Mouse (Mus musculus) embryo, embryonic 10.5 days (tissue): ENCODE results near the gene Peli2.

Experiments used
- DNase-seq: peaks from one replicate; pipeline ENCODE4 v3.0.0-alpha.2; 2015; ENCODE audit warnings: low spot score

Peli2 gene

GRCm38 (mm10) chr14:48153064-48153463 lies 32.4 kb downstream of the Peli2 start:
- DNase-seq = no peak

- DNase-seq = no peak
Measured at GRCm38 (mm10) chr14:48153865-48154511, 33.4 kb downstream of the Peli2 start.

GRCm38 (mm10) chr14:48154641-48155040 lies 34.0 kb downstream of the Peli2 start:
- no peak for DNase-seq

GRCm38 (mm10) chr14:48155153-48155552 lies 34.5 kb downstream of the Peli2 start:
- DNase-seq = no peak

DNA sequence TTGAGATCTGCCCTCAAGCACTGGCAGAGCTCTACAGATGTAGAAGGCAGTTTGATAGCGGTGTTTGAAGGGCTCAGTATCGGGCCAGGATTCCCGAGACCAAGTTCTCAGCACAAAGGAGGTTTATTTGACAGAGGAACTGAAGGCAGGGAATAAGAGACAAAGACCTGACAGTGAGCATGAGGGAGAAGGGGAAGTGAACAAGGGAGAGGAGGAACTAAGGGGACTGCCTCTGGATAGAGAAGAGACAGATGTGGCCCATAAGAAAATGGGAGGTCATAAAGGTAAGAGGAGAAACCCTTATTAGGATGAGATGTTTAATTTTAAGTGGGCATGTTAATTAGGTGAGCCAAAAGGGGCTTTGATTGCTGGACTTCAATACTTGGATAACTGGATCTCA lies 36.5 kb downstream of the Peli2 start:
- DNase-seq = no peak

GRCm38 (mm10) chr14:48157835-48158234 lies 37.2 kb downstream of the Peli2 start:
- DNase-seq = no peak

DNA sequence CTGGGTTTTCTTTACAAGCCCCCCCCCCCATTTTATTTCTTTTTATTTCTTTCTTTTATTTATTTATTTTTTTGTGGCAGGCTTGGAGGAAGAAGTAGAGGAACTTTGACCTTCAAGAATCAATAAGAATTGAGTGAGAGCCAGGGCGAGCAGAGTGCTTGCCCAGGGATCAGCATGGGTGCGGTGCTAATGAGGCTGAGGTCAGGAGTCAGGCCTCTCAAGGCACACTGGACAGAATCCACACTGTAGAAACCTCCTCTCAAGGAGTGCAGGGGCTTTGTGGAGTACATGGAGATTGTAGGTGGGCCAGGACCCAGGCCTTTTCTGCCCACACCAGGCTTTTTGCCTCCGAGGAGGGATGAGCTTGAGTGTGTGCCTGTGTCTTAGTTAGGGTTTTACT lies 38.8 kb downstream of the Peli2 start:
- DNase-seq = no peak

DNA sequence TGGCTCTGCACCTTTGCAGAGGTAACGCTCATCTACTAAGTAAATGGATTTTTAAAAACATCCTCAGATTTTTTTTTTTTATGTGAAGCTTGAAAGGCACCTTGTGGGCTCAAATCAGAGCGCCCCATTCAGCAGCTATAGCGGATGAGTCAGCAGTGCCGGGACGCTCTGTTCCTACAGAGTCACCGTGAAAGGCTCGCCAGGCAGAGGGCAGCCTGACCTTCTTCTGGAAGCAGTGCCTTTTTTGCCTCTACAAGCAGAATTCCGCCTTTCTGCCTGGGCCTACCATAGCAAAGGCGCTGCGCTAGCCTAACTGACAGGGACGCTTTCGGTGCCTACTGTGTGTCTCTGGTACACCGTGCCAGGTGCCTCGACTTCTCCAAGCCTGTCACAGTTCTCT lies 41.8 kb downstream of the Peli2 start:
- no peak for DNase-seq

DNA sequence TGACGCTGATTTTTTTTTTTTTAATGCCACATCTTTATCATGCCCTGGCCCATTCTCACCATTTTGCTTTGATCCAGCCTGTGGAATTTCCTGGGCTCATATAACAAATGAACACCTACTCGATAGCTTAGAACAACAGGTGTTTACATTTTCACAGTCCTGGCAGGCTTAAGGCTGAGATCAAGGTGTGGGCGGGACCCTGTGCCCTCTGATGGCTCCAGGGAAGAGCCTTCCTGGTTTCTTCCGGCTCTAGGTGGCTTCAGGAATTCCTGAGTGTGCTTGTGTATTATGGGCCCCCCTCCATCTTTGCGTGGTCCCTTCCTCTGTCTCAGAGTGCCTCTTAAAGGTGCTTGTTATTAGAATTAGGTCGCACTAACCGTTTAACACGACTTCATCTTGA lies 44.3 kb downstream of the Peli2 start:
- no peak for DNase-seq

GRCm38 (mm10) chr14:48166396-48166795 lies 45.8 kb downstream of the Peli2 start:
- no peak for DNase-seq

DNA sequence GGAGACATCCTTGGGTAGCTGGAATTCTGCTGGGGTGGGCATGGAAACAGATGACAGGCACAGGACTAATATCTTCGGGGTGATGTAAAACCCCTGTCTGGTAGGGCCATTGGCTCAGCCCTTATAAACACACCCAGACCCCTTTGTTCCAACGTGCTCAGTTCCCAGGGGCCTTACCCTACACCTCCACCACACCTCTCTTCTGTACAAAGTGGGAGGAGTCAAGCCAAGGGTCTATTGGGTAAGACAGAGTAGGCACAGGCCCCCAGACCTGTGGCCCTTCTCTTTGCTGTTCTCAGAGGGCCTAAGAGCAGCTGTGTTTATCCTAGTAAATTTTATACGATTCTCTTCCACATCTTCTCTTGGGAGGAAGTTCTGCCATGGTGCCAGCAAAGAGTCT lies 46.4 kb downstream of the Peli2 start:
- DNase-seq = no peak

DNA sequence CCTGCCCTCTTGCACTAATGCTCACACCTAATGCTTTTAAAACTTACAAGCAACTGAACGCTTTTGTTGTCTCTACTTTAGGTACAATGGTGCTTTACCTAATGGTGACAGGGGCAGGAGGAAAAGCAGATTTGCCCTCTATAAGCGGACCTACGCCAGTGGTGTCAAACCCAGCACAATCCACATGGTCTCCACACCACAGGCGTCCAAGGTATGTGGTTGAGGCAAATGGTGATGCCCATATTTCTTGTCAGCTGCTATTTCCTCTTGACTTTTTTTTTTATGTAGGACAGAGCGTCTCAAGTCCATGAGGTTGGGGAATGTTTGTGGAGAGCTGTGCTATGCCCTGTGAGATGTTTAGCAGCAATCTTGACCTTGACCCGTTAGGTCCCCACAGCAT lies 47.5 kb downstream of the Peli2 start:
- DNase-seq = no peak

DNA sequence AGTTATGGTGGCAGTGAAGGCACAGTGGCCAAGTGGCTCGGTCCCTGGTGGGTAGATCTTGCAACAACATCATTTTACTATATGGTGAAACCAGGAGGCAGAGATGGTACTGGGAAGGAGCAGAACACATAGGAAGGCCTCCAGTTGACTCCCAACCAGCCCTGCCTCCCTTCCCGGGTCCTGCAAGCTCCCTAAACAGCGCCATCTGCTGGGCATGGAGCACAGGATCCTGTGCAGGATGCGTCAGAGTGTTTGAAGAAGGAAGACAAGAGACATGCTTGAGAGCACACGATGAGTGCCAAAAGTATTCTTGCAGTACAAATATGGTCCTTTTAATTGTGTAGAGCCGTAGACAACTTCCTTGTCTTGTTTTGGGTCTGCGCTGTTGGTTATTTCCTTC lies 49.3 kb downstream of the Peli2 start:
- peak; percentile 79 for DNase-seq

DNA sequence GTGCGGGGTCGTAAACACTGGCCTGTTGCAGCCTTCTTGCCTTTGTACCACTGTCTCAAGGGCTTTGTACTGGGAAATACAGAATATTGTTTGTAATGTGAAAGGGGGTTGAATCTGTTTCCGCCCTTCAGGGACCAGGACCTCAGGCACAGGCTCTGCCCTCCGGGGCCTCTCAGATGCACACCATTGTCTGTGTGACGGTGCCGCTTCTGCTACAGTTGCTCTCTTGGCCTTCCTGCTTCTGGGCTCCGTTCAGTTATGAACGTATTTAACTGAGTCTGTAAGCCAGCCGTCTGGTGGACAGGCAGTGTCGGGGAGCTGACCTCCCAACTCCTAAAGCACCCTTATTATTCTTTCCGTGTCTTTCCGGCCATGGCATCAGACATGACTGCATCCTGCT lies 50.6 kb downstream of the Peli2 start:
- no peak for DNase-seq

- peak; percentile 36 for DNase-seq
Measured at GRCm38 (mm10) chr14:48172026-48172425, 51.4 kb downstream of the Peli2 start.

- DNase-seq = no peak
Measured at GRCm38 (mm10) chr14:48172876-48173275, 52.3 kb downstream of the Peli2 start.

GRCm38 (mm10) chr14:48173840-48174239 lies 53.2 kb downstream of the Peli2 start:
- no peak for DNase-seq

GRCm38 (mm10) chr14:48174356-48174755 lies 53.7 kb downstream of the Peli2 start:
- no peak for DNase-seq

GRCm38 (mm10) chr14:48175115-48175514 lies 54.5 kb downstream of the Peli2 start:
- no peak for DNase-seq

- no peak for DNase-seq
Measured at GRCm38 (mm10) chr14:48178304-48178995, 57.8 kb downstream of the Peli2 start.

DNA sequence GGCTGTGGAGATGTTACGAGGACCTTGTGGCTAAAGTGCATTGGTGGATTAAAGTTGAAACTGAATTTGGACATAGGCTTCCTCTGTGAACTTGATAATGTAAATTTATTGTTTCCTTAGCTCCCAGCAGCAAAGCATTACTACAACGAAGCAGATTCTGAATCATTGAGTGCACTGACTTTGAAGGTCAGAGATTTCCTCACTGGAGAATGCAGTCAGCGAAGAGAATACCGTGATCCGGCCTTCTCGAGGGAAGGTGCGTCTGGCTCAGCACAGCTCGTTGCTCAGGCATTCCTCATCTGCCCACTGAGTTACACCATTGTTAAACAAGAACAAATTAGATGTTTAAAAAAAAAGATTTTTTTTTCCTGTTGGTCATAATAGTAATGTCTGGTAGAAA lies 58.4 kb downstream of the Peli2 start:
- no peak for DNase-seq

- no peak for DNase-seq
Measured at GRCm38 (mm10) chr14:48186302-48186701, 65.7 kb downstream of the Peli2 start.

DNA sequence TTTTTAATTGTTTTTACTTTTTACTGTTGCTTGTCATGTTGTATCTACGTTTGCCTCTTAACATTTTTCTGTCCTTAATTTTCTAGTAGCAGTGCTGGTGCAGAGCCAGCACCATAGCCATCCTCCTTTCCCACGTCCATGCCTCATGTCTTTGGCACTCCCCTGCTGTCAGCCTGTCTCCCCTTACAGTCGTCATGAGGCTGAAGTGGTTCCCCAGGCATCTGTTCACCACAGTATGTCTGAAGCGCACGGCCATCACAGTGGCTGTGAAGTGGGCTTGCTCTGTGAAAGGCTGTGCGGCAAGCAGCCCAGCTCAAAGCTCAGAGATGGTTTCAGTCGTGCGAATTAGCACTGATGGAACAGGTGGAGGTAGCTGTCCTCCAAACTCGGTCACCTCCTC lies 66.5 kb downstream of the Peli2 start:
- no peak for DNase-seq

- DNase-seq = peak; percentile 44
Measured at GRCm38 (mm10) chr14:48189330-48189729, 68.7 kb downstream of the Peli2 start.
